Mouse (Mus musculus): ENCODE results near the gene Axl.

DNA sequence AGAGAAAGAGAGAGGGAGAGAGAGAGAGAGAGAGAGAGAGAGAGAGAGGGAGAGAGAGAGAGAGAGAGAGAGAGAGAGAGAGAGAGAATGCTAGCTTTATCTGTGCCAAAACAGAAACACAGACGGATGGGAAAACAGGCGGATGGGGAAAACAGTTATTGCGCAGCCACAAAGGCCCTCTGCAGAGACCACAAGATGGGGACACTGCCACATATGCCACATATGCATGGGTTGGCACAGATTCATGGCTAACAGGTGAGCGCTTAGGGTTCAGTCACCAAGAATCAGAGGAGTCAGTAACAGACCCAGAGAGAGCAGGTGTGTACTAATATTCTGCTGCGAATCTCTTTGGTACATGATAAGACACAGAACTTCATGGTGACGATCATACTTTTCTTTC lies 5.8 kb downstream of the Axl start:
- TF ChIP-seq POLR2A (IDR thresholded peaks at IDR 0.05; ENCODE audit: extremely low read depth, insufficient read depth, low read length) (no peak), CTCF (IDR thresholded peaks at IDR 0.05; ENCODE audit: extremely low read depth, insufficient read depth, low read length) (no peak)
